Mouse (Mus musculus): ENCODE data around the gene Zfp426.

- TF ChIP-seq CHD2 (IDR thresholded peaks at IDR 0.05; ENCODE audit: low read depth, low read length) (no peak), MAFK (IDR thresholded peaks at IDR 0.05; ENCODE audit: insufficient read depth, low read depth, low read length) (no peak), ZNF384 (IDR thresholded peaks at IDR 0.05; ENCODE audit: low read depth, low read length) (no peak)
These were observed 735 bp upstream of the Zfp426 start for GRCm38 (mm10) chr9:20493281-20493680.

All from ES-E14 (cell line).